Mouse (Mus musculus) heart, adult 2 months (tissue): ENCODE measurements around the gene Lamb1.

Source experiments
- EP300 ChIP-seq: fragments of 200-500 bp; IDR thresholded peaks from 2 replicates; pipeline ENCODE4 v1.6.1; 2011; ENCODE audit warnings: low read depth, low read length, control low read depth; ENCODE audit not compliant: insufficient read depth
- POLR2A ChIP-seq: fragments of 200-500 bp; IDR thresholded peaks from 2 replicates; pipeline ENCODE4 v1.6.1; 2011; ENCODE audit warnings: mild to moderate bottlenecking, low read depth, low read length, control low read depth; ENCODE audit not compliant: insufficient read depth

- TF ChIP-seq POLR2A (no peak), EP300 (no peak)
These were observed 104.1 kb downstream of the Lamb1 start for GRCm38 (mm10) chr12:31369118-31369517.
